Mouse (Mus musculus): ENCODE data around the gene Cbarp.

The Cbarp gene

GRCm38 (mm10) chr10:80094085-80094484 lies 46.5 kb downstream of the Cbarp start:
- DNase-seq (ENCODE audit: low spot score in 2 of 2), result no peak

GRCm38 (mm10) chr10:80092690-80093089 lies 47.9 kb downstream of the Cbarp start:
- DNase-seq (ENCODE audit: low spot score in 2 of 2), result no peak

GRCm38 (mm10) chr10:80091527-80091926 lies 49.1 kb downstream of the Cbarp start:
- DNase-seq (ENCODE audit: low spot score in 2 of 2), result no peak

- no peak for DNase-seq (ENCODE audit: low spot score in 2 of 2)
Observed at GRCm38 (mm10) chr10:80089146-80089545, 51.5 kb downstream of the Cbarp start.

GRCm38 (mm10) chr10:80087483-80087882 lies 53.2 kb downstream of the Cbarp start:
- DNase-seq (ENCODE audit: low spot score in 2 of 2), result no peak

GRCm38 (mm10) chr10:80086847-80087246 lies 53.8 kb downstream of the Cbarp start:
- DNase-seq (ENCODE audit: low spot score in 2 of 2), result no peak

- DNase-seq (ENCODE audit: low spot score in 2 of 2), result no peak
Observed at GRCm38 (mm10) chr10:80084817-80085487, 55.7 kb downstream of the Cbarp start.

GRCm38 (mm10) chr10:80081075-80081474 lies 59.6 kb downstream of the Cbarp start:
- no peak for DNase-seq (ENCODE audit: low spot score in 2 of 2)
